Mouse (Mus musculus) ES-E14 (cell line): Measurements from ENCODE around the gene Hivep3.

Source experiments
- CHD2 ChIP-seq: IDR thresholded peaks from 2 replicates; pipeline ENCODE4 v1.6.1; 2014; ENCODE audit warnings: mild to moderate bottlenecking, low read depth, low read length, inconsistent platforms
- ZC3H11A ChIP-seq: IDR thresholded peaks from 2 replicates; pipeline ENCODE4 v1.6.1; 2012; ENCODE audit warnings: low read depth, mild to moderate bottlenecking, inconsistent platforms, low read length, borderline replicate concordance

DNA sequence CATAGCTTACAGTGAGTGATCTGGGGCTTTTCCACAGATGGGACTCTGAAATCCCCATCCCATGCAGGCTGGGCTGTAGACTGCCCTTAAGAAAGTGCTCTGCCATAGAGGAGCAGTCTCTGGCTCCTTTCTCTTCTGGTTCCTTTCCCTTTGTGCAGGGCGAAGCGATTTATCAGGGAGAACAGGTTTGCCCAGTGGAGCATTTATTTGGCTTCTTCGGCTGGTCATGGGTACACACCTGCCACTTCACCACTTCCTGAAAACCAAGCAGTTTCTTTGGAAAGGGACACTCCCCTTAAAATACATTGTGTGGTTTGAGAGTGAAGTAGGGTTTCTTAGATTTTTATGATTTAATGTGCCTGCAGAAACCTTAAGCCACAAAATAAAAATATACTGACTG lies 110.7 kb downstream of the Hivep3 start:
- TF ChIP-seq ZC3H11A (no peak), CHD2 (no peak)
